Mouse (Mus musculus) thymus, adult 2 months (tissue): ENCODE measurements around the gene Gpc6.

Experiments
- CTCF ChIP-seq: fragments of 200-500 bp; IDR thresholded peaks from 2 replicates; pipeline ENCODE4 v1.5.1; 2012; ENCODE audit warnings: mild to moderate bottlenecking, control low read depth, low read length, moderate library complexity, borderline replicate concordance; ENCODE audit not compliant: control insufficient read depth, poor library complexity, insufficient read depth; ENCODE audit errors: extremely low read depth
- POLR2A ChIP-seq: fragments of 200-500 bp; IDR thresholded peaks from 2 replicates; pipeline ENCODE4 v1.6.1; 2012; ENCODE audit warnings: mild to moderate bottlenecking, low read length, control low read depth, moderate library complexity; ENCODE audit not compliant: control insufficient read depth, poor library complexity, insufficient read depth; ENCODE audit errors: extremely low read depth

- no peak for TF ChIP-seq CTCF
- no peak for TF ChIP-seq POLR2A
Observed at GRCm38 (mm10) chr14:117410511-117410910, 485.4 kb downstream of the Gpc6 start.
